Mouse (Mus musculus): ENCODE measurements around the gene Chaf1b.

Chaf1b gene

GRCm38 (mm10) chr16:93883423-93884085 lies at the start of gene Chaf1b:
Chaf1b (plus strand) TSS chr16:93883901.
- peak; percentile 97 to 99 for DNase-seq (ENCODE audit: low spot score in 2 of 2)

- DNase-seq (ENCODE audit: low spot score in 2 of 2) = no peak
Measured at GRCm38 (mm10) chr16:93834076-93834475, 49.6 kb upstream of the Chaf1b start.

- DNase-seq (ENCODE audit: low spot score in 2 of 2) = no peak
Measured at GRCm38 (mm10) chr16:93839049-93839448, 44.7 kb upstream of the Chaf1b start.

- no peak for DNase-seq (ENCODE audit: low spot score in 2 of 2)
Measured at GRCm38 (mm10) chr16:93850527-93850926, 33.2 kb upstream of the Chaf1b start.

- DNase-seq (ENCODE audit: low spot score in 2 of 2) = no peak
Measured at GRCm38 (mm10) chr16:93859967-93860366, 23.7 kb upstream of the Chaf1b start.

- no peak for DNase-seq (ENCODE audit: low spot score in 2 of 2)
Measured at GRCm38 (mm10) chr16:93860686-93861085, 23.0 kb upstream of the Chaf1b start.

GRCm38 (mm10) chr16:93874841-93875240 lies 8.9 kb upstream of the Chaf1b start:
- no peak for DNase-seq (ENCODE audit: low spot score in 2 of 2)

GRCm38 (mm10) chr16:93877612-93878380 lies 5.9 kb upstream of the Chaf1b start:
- no peak for DNase-seq (ENCODE audit: low spot score in 2 of 2)

- peak in 1 of 2 experiments; percentile 9 for DNase-seq (ENCODE audit: low spot score in 2 of 2)
Measured at GRCm38 (mm10) chr16:93884086-93884721, 503 bp downstream of the Chaf1b start.

- DNase-seq (ENCODE audit: low spot score in 2 of 2) = no peak
Measured at GRCm38 (mm10) chr16:93884722-93885113, 1.0 kb downstream of the Chaf1b start.

- no peak for DNase-seq (ENCODE audit: low spot score in 2 of 2)
Measured at GRCm38 (mm10) chr16:93888481-93888880, 4.8 kb downstream of the Chaf1b start.

GRCm38 (mm10) chr16:93890948-93891604 lies 7.4 kb downstream of the Chaf1b start:
- DNase-seq (ENCODE audit: low spot score in 2 of 2) = no peak

GRCm38 (mm10) chr16:93893285-93893684 lies 9.6 kb downstream of the Chaf1b start:
- DNase-seq (ENCODE audit: low spot score in 2 of 2) = no peak

GRCm38 (mm10) chr16:93903027-93903426 lies 19.3 kb downstream of the Chaf1b start:
- no peak for DNase-seq (ENCODE audit: low spot score in 2 of 2)

GRCm38 (mm10) chr16:93906156-93907014 lies 22.7 kb downstream of the Chaf1b start:
- DNase-seq (ENCODE audit: low spot score in 2 of 2) = peak; percentile 29 to 39

- DNase-seq (ENCODE audit: low spot score in 2 of 2) = no peak
Measured at GRCm38 (mm10) chr16:93907761-93908160, 24.1 kb downstream of the Chaf1b start.

- DNase-seq (ENCODE audit: low spot score in 2 of 2) = no peak
Measured at GRCm38 (mm10) chr16:93908196-93908595, 24.5 kb downstream of the Chaf1b start.

GRCm38 (mm10) chr16:93909936-93910335 lies 26.2 kb downstream of the Chaf1b start:
- no peak for DNase-seq (ENCODE audit: low spot score in 2 of 2)

- DNase-seq (ENCODE audit: low spot score in 2 of 2) = no peak
Measured at GRCm38 (mm10) chr16:93910735-93911665, 27.3 kb downstream of the Chaf1b start.

GRCm38 (mm10) chr16:93912158-93912557 lies 28.5 kb downstream of the Chaf1b start:
- no peak for DNase-seq (ENCODE audit: low spot score in 2 of 2)
